ENCODE assay signal across 18 mouse cellular contexts in the genomic region with DNA sequence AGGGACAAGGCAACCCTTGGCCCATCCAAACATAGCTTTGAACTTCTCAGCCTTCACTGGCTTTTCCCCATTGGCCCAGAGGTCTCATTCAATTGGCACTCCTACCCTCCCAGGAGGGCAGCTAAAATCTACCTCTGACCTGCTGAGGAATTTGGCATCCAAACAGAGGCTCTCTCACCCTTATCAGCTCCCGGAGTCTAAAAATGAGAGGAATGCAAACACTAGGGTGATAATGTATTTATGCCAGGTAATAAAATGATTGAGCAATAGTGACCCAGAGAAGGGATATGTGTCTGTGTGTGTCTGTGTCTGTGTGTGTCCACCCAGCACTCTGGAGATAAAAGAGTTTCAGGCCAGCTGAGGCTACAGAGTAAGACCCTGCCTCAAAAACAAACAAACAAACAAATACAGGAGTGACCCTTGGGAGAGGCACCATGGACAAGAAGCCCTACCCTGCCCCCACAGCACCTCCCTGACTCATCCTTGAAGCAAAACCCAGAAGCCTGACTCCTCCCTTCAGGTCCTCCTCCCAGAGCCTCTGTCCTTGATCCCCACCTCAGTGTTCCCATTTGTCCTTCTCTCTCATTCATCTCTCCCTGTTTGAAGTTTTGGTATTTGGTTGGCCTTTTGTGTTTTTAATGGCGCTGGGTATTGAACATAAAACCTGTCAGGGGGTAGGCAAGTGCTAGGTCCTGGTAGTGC. TPM values are rescaled to one million over a fixed set of nuclear protein-coding genes. Genes with fewer than 3 reads are reported as not detected.
DNase-seq lines count a peak whose midpoint lies in the region; ATAC-seq lines count a peak whose summit lies in the region.
"Had no signal": no experiment of that assay in that cellular context is flagged by ENCODE, and none has a peak within 500 bp of the region (broad histone marks: within the 10 kb centered on the region; RNA-seq: fewer than 3 reads in every experiment).

No protein-coding gene starts in this region.

- H3K9ac ChIP-seq in kidney, embryonic 15.5 days: no peak overlapping the region
- H3K9ac ChIP-seq in intestine, embryonic 15.5 days: no peak overlapping the region
- H3K9ac ChIP-seq: embryonic facial prominence, embryonic 12.5 days; forebrain, embryonic 15.5 days; limb, embryonic 12.5 days; neural tube, embryonic 12.5 days; stomach, embryonic 15.5 days had no signal

- no peak overlapping the region for H3K4me3 ChIP-seq in kidney, embryonic 15.5 days (replicated peaks)
- no peak overlapping the region for H3K4me3 ChIP-seq in intestine, embryonic 15.5 days (replicated peaks)
- H3K4me3 ChIP-seq: embryonic facial prominence, embryonic 12.5 days; forebrain, embryonic 15.5 days; layer of hippocampus, adult 2 months; limb, embryonic 12.5 days; neural tube, embryonic 12.5 days; stomach, embryonic 15.5 days had no signal

- peaks cover 37% of the 10 kb centered on the region for H3K4me1 ChIP-seq in kidney, embryonic 15.5 days
- H3K4me1 ChIP-seq in intestine, embryonic 15.5 days (replicated peaks): peaks cover 25% of the 10 kb centered on the region

- H3K27ac ChIP-seq in kidney, embryonic 15.5 days: no peak overlapping the region
- H3K27ac ChIP-seq in intestine, embryonic 15.5 days: no peak overlapping the region
- H3K27ac ChIP-seq: embryonic facial prominence, embryonic 12.5 days; forebrain, embryonic 15.5 days; layer of hippocampus, adult 2 months; limb, embryonic 12.5 days; neural tube, embryonic 12.5 days had no signal

- no peaks in the 10 kb centered on the region for H3K27me3 ChIP-seq in kidney, embryonic 15.5 days
- H3K27me3 ChIP-seq in intestine, embryonic 15.5 days (replicated peaks): no peaks in the 10 kb centered on the region
- H3K27me3 ChIP-seq: embryonic facial prominence, embryonic 12.5 days; forebrain, embryonic 15.5 days; limb, embryonic 12.5 days; neural tube, embryonic 12.5 days; stomach, embryonic 15.5 days had no signal

- DNase-seq in adrenal gland, adult 2 months: peak; percentile 62
- DNase-seq in adrenal gland, postnatal 25 days: no peak
- peak; percentile 32 to 51 for DNase-seq in kidney, postnatal 36 days
- peak; percentile 71 for DNase-seq in lung, postnatal 25 days (ENCODE audit: low spot score)
- DNase-seq in cerebellum, postnatal 10 days: no peak
- DNase-seq in cerebellum, adult 9-10 months: no peak
- DNase-seq: cerebellum, adult 11-12 months; heart, postnatal 4 days; spleen, adult 18-20 months had no signal

- no peaks in the 10 kb centered on the region for H3K36me3 ChIP-seq in kidney, embryonic 15.5 days
- no peaks in the 10 kb centered on the region for H3K36me3 ChIP-seq in intestine, embryonic 15.5 days
- H3K36me3 ChIP-seq: embryonic facial prominence, embryonic 12.5 days; forebrain, embryonic 15.5 days; limb, embryonic 12.5 days; neural tube, embryonic 12.5 days; stomach, embryonic 15.5 days had no signal

- WGBS in kidney, embryonic 15.5 days: 56% methylated on average over 2 of the region's 2 CpGs
- 45% methylated on average over 2 of the region's 2 CpGs for WGBS in intestine, embryonic 15.5 days

- ATAC-seq in kidney, embryonic 15.5 days (replicated peaks; ENCODE audit: low FRiP score): no peak
- peak; percentile 13; the same call in 1 of the 2 replicates for ATAC-seq in intestine, embryonic 15.5 days
- ATAC-seq: activated CD4-positive, CD25-positive, alpha-beta regulatory T cell, adult 4 months; forebrain, embryonic 15.5 days had no signal

- no peak overlapping the region for H3K4me2 ChIP-seq in kidney, embryonic 15.5 days
- no peak overlapping the region for H3K4me2 ChIP-seq in intestine, embryonic 15.5 days (replicated peaks)
- H3K4me2 ChIP-seq: embryonic facial prominence, embryonic 12.5 days; forebrain, embryonic 15.5 days; limb, embryonic 12.5 days; neural tube, embryonic 12.5 days; stomach, embryonic 15.5 days had no signal

- H3K9me3 ChIP-seq in kidney, embryonic 15.5 days (replicated peaks): no peaks in the 10 kb centered on the region
- no peaks in the 10 kb centered on the region for H3K9me3 ChIP-seq in intestine, embryonic 15.5 days
- H3K9me3 ChIP-seq: embryonic facial prominence, embryonic 12.5 days; forebrain, embryonic 15.5 days; limb, embryonic 12.5 days; neural tube, embryonic 12.5 days; stomach, embryonic 15.5 days had no signal

RNA-seq across cellular contexts. Expression of a gene that starts 56.4 kb away (rescaled TPM):
- 100 to 1,000 TPM; 134 to 144 TPM for total RNA-seq in adrenal gland, adult 2 months (2021)
- polyA plus RNA-seq in adrenal gland, adult 2 months (2012; rRNA removed): 268 and 330 TPM in 2 replicates
- total RNA-seq in adrenal gland, postnatal 25 days (2021): 108 and 116 TPM in 2 replicates
- 28.7 and 28.8 TPM in 2 replicates for polyA plus RNA-seq in kidney, embryonic 15.5 days (2015; fragmentation: Nextera tagmentation; extraction: Ambion mirVana)
- polyA plus RNA-seq in intestine, embryonic 15.5 days (2015; fragmentation: Nextera tagmentation; extraction: Ambion mirVana): 28.6 and 31.3 TPM in 2 replicates

Comparison
In these comparisons a context has a peak if more than half of its experiments do, and no peak if none do; other contexts are left out.
1. DNase-seq: peak in adrenal gland, adult 2 months (single experiment), kidney, postnatal 36 days (2 of 2) and lung, postnatal 25 days (single experiment); none in adrenal gland, postnatal 25 days (single experiment), cerebellum, postnatal 10 days (0 of 2) and cerebellum, adult 9-10 months (single experiment).